Mouse (Mus musculus) embryonic facial prominence, embryonic 12.5 days (tissue): ENCODE results near the gene Rp2. TPM values are rescaled to one million over a fixed set of nuclear protein-coding genes. Genes with fewer than 3 reads are reported as not detected.
"Not testable (repeated sequence)": the region's sequence is repeated elsewhere in the genome, so short reads cannot be mapped to it uniquely, and the experiment has no call there.

Experiments
- ATAC-seq: fragments of 200-750 bp; cut with Nextera tagmentation; 2 replicates; pipeline ENCODE4 v1.8.0; 2017; ENCODE audit not compliant: insufficient number of reproducible peaks, insufficient read depth, low FRiP score, low TSS enrichment
- H3K27ac ChIP-seq: fragments of 300-500 bp; sonication (generic); 2 replicates; pipeline ENCODE4 v1.5.1; 2016; ENCODE audit warnings: mild to moderate bottlenecking
- H3K27me3 ChIP-seq: fragments of 300-500 bp; sonication (generic); 2 replicates; pipeline ENCODE4 v1.6.1; 2016; ENCODE audit warnings: mild to moderate bottlenecking, moderate library complexity
- H3K36me3 ChIP-seq: fragments of 300-500 bp; sonication (generic); 2 replicates; pipeline ENCODE4 v1.6.1; 2016; ENCODE audit warnings: mild to moderate bottlenecking
- H3K4me1 ChIP-seq: fragments of 300-500 bp; sonication (generic); 2 replicates; pipeline ENCODE4 v1.6.1; 2016
- H3K4me2 ChIP-seq: fragments of 300-500 bp; sonication (generic); replicated peaks from 2 replicates; pipeline ENCODE4 v1.6.1; 2016; ENCODE audit warnings: mild to moderate bottlenecking, moderate library complexity
- H3K4me3 ChIP-seq: fragments of 300-500 bp; sonication (generic); 2 replicates; pipeline ENCODE4 v1.5.1; 2016; ENCODE audit warnings: mild to moderate bottlenecking
- H3K9ac ChIP-seq: fragments of 300-500 bp; sonication (generic); 2 replicates; pipeline ENCODE4 v1.6.1; 2016; ENCODE audit warnings: mild to moderate bottlenecking, moderate library complexity
- H3K9me3 ChIP-seq: fragments of 300-500 bp; sonication (generic); 2 replicates; pipeline ENCODE4 v1.6.1; 2016; ENCODE audit warnings: mild to moderate bottlenecking, moderate library complexity
- WGBS: fragments of 180-500 bp; shearing (Covaris S2); methylation state at CpG from one replicate; pipeline ENCODE4 v1.1.7; 2016; 5-methylcytosine and 5-hydroxymethylcytosine counted together
- polyA plus RNA-seq: library from polyadenylated mRNA; unstranded; fragments of >200 nt; fragmentation: Nextera tagmentation; extraction: Ambion mirVana; gene quantifications from 2 replicates; pipeline ENCODE4 v1.2.1, GENCODE M21; 2016

Rp2 gene
- polyA plus RNA-seq = 19.9 and 22.2 TPM in 2 replicates

GRCm38 (mm10) chrX:20364391-20365365, at the start of gene Rp2:
TSS of gene Rp2 (plus strand) at chrX:20364481.
- H3K27ac ChIP-seq = peak within 1 kb of the TSS; percentile 60; the same call in 1 of the 2 replicates
- H3K36me3 ChIP-seq = no peaks in the 10 kb centered on the region
- H3K27me3 ChIP-seq = no peaks in the 10 kb centered on the region
- peak within 1 kb of the TSS; percentile 64 for H3K9ac ChIP-seq
- H3K9me3 ChIP-seq = no peaks in the 10 kb centered on the region
- peak within 1 kb of the TSS; percentile 46 for H3K4me2 ChIP-seq
- 17% methylated on average over 34 of the region's 35 CpGs for WGBS
- ATAC-seq = peak; percentile 99
- no peaks in the 10 kb centered on the region for H3K4me1 ChIP-seq
- peak within 1 kb of the TSS; percentile 58 for H3K4me3 ChIP-seq

- 60% methylated on average over 1 of the region's 1 CpGs for WGBS
- Histone ChIP-seq H3K9ac (no peak overlapping the region), H3K36me3 (no peaks in the 10 kb centered on the region)
These were observed 31.5 kb upstream of the Rp2 start for GRCm38 (mm10) chrX:20332756-20333155.

GRCm38 (mm10) chrX:20335722-20336121, 28.6 kb upstream of the Rp2 start:
- Histone ChIP-seq H3K27ac (no peak overlapping the region), H3K4me3 (no peak overlapping the region), H3K9ac (no peak overlapping the region), H3K9me3 (no peaks in the 10 kb centered on the region), H3K4me2 (no peak overlapping the region), H3K36me3 (no peaks in the 10 kb centered on the region), H3K4me1 (no peaks in the 10 kb centered on the region), H3K27me3 (no peaks in the 10 kb centered on the region)
- no peak for ATAC-seq
- WGBS = 21% methylated on average over 2 of the region's 2 CpGs

More at GRCm38 (mm10) chrX:20332756-20333155, 31.5 kb upstream of the Rp2 start:
- no peaks in the 10 kb centered on the region for H3K4me1 ChIP-seq
- H3K27me3 ChIP-seq = no peaks in the 10 kb centered on the region
- no peak for ATAC-seq
- no peak overlapping the region for H3K4me3 ChIP-seq
- H3K9me3 ChIP-seq = no peaks in the 10 kb centered on the region
- H3K27ac ChIP-seq = no peak overlapping the region
- H3K4me2 ChIP-seq = no peak overlapping the region

GRCm38 (mm10) chrX:20344980-20345379, 19.3 kb upstream of the Rp2 start:
- H3K9me3 ChIP-seq = no peaks in the 10 kb centered on the region
- H3K4me2 ChIP-seq = no peak overlapping the region
- no peak overlapping the region for H3K4me3 ChIP-seq
- H3K27me3 ChIP-seq = no peaks in the 10 kb centered on the region
- no peaks in the 10 kb centered on the region for H3K36me3 ChIP-seq
- no peak for ATAC-seq
- no peak overlapping the region for H3K27ac ChIP-seq
- no peaks in the 10 kb centered on the region for H3K4me1 ChIP-seq
- H3K9ac ChIP-seq = no peak overlapping the region

- Histone ChIP-seq H3K4me1 (no peaks in the 10 kb centered on the region), H3K9me3 (no peaks in the 10 kb centered on the region), H3K9ac (no peak overlapping the region), H3K36me3 (no peaks in the 10 kb centered on the region), H3K27ac (no peak overlapping the region), H3K4me3 (no peak overlapping the region), H3K27me3 (no peaks in the 10 kb centered on the region), H3K4me2 (no peak overlapping the region)
- WGBS = 60% methylated on average over 3 of the region's 3 CpGs
- ATAC-seq = no peak
These were observed 17.9 kb upstream of the Rp2 start for GRCm38 (mm10) chrX:20346355-20346754.

GRCm38 (mm10) chrX:20350241-20350640, 14.0 kb upstream of the Rp2 start:
- not testable (repeated sequence) for H3K4me1 ChIP-seq, H3K36me3 ChIP-seq, H3K27ac ChIP-seq, H3K9me3 ChIP-seq, H3K4me2 ChIP-seq, H3K9ac ChIP-seq, H3K27me3 ChIP-seq, H3K4me3 ChIP-seq, ATAC-seq
- 92% methylated on average over 4 of the region's 4 CpGs for whole genome bisulfite sequencing

GRCm38 (mm10) chrX:20355283-20355682, 9.0 kb upstream of the Rp2 start:
- WGBS = 100% methylated on average over 1 of the region's 1 CpGs
- Histone ChIP-seq H3K36me3 (no peaks in the 10 kb centered on the region), H3K27me3 (no peaks in the 10 kb centered on the region), H3K4me2 (no peak overlapping the region), H3K27ac (no peak overlapping the region), H3K9me3 (no peaks in the 10 kb centered on the region), H3K4me3 (no peak overlapping the region), H3K9ac (no peak overlapping the region), H3K4me1 (no peaks in the 10 kb centered on the region)
- no peak for ATAC-seq

GRCm38 (mm10) chrX:20356309-20356708, 8.0 kb upstream of the Rp2 start:
- WGBS = 29% methylated on average over 3 of the region's 3 CpGs
- Histone ChIP-seq H3K4me1 (no peaks in the 10 kb centered on the region), H3K27me3 (no peaks in the 10 kb centered on the region), H3K27ac (no peak overlapping the region), H3K4me3 (no peak overlapping the region), H3K4me2 (no peak overlapping the region), H3K36me3 (no peaks in the 10 kb centered on the region), H3K9ac (no peak overlapping the region), H3K9me3 (no peaks in the 10 kb centered on the region)
- no peak for ATAC-seq

GRCm38 (mm10) chrX:20366036-20366435, 1.8 kb downstream of the Rp2 start:
- 78% methylated on average over 1 of the region's 1 CpGs for WGBS
- no peak for ATAC-seq
- H3K9ac ChIP-seq = no peak overlapping the region
- H3K27me3 ChIP-seq = no peaks in the 10 kb centered on the region
- no peaks in the 10 kb centered on the region for H3K4me1 ChIP-seq
- H3K4me2 ChIP-seq = peak overlapping the region; percentile 20
- H3K4me3 ChIP-seq = peak overlapping the region; percentile 3; the same call in 1 of the 2 replicates
- no peaks in the 10 kb centered on the region for H3K36me3 ChIP-seq
- H3K9me3 ChIP-seq = no peaks in the 10 kb centered on the region
- no peak overlapping the region for H3K27ac ChIP-seq

GRCm38 (mm10) chrX:20379347-20380014, 15.2 kb downstream of the Rp2 start:
- Histone ChIP-seq H3K4me3 (no peak overlapping the region), H3K9ac (no peak overlapping the region), H3K36me3 (peaks cover 8% of the 10 kb centered on the region; the same call in 1 of the 2 replicates), H3K9me3 (no peaks in the 10 kb centered on the region), H3K4me1 (no peaks in the 10 kb centered on the region), H3K27me3 (no peaks in the 10 kb centered on the region), H3K27ac (no peak overlapping the region), H3K4me2 (no peak overlapping the region)
- WGBS = 50% methylated on average over 7 of the region's 7 CpGs
- no peak for ATAC-seq

- no peak for ATAC-seq
- Histone ChIP-seq H3K9ac (no peak overlapping the region), H3K4me2 (no peak overlapping the region), H3K4me3 (no peak overlapping the region), H3K4me1 (no peaks in the 10 kb centered on the region), H3K27ac (no peak overlapping the region), H3K36me3 (peaks cover 8% of the 10 kb centered on the region; the same call in 1 of the 2 replicates), H3K27me3 (no peaks in the 10 kb centered on the region), H3K9me3 (no peaks in the 10 kb centered on the region)
- WGBS = 85% methylated on average over 6 of the region's 6 CpGs
These were observed 18.0 kb downstream of the Rp2 start for GRCm38 (mm10) chrX:20382260-20382659.

- WGBS = 73% methylated on average over 3 of the region's 3 CpGs
These were observed 22.7 kb downstream of the Rp2 start for GRCm38 (mm10) chrX:20387006-20387405.

More at GRCm38 (mm10) chrX:20387006-20387405, 22.7 kb downstream of the Rp2 start:
- no peak overlapping the region for H3K4me3 ChIP-seq
- H3K27ac ChIP-seq = no peak overlapping the region
- no peak overlapping the region for H3K9ac ChIP-seq
- H3K36me3 ChIP-seq = 0 out of 2 replicates have a peak, but pooled peaks cover 4% of the 10 kb centered on the region
- H3K4me1 ChIP-seq = no peaks in the 10 kb centered on the region
- no peaks in the 10 kb centered on the region for H3K27me3 ChIP-seq
- ATAC-seq = no peak
- no peaks in the 10 kb centered on the region for H3K9me3 ChIP-seq
- H3K4me2 ChIP-seq = no peak overlapping the region
